In the genomic region with DNA sequence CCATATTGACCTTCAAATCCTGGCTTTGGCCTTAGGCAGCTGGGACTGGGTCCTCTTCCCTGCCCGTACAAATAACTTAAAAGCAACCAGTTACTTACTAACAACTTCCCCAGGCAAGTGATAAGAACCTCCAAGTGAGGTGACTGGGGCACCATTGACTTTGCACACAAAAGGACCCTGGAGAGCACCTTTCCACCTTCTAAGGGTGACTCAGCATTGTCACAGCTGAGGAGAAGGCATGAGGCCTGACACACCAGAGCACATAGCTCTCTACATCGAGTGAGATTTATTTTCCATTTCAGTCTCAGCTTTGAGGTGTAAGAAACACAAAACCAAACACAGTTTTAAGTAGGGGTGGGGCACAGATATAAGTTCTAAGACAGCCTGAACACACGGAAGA, we compare ENCODE assay signal across 33 mouse cellular contexts. TPM values are rescaled to one million over a fixed set of nuclear protein-coding genes. Genes with fewer than 3 reads are reported as not detected.
DNase-seq lines count a peak whose midpoint lies in the region; TF ChIP-seq lines count a peak whose summit lies in the region.
"Had no signal": no experiment of that assay in that cellular context is flagged by ENCODE, and none has a peak within 500 bp of the region (broad histone marks: within the 10 kb centered on the region; RNA-seq: fewer than 3 reads in every experiment).

No protein-coding gene starts in this region.

- 75% methylated on average over 3 of the region's 3 CpGs for WGBS in heart, adult 2 months
- WGBS in hindbrain, embryonic 10.5 days: 89% methylated on average over 3 of the region's 3 CpGs

- no peak overlapping the region for H3K9ac ChIP-seq in heart, adult 2 months (ENCODE audit: low read depth, low read length)
- H3K9ac ChIP-seq in ES-E14 (ENCODE audit: insufficient read depth, low read depth, low read length, poor library complexity, severe bottlenecking): no peak overlapping the region
- H3K9ac ChIP-seq: forebrain, embryonic 13.5 days; heart, embryonic 13.5 days; hindbrain, embryonic 13.5 days; intestine, embryonic 15.5 days had no signal

- H3K9me3 ChIP-seq in ES-E14 (ENCODE audit: control insufficient read depth, insufficient read depth, low read depth, low read length): no peaks in the 10 kb centered on the region
- H3K9me3 ChIP-seq in hindbrain, embryonic 10.5 days: no peaks in the 10 kb centered on the region
- H3K9me3 ChIP-seq: forebrain, embryonic 10.5 days; forebrain, embryonic 13.5 days; G1E; heart, embryonic 10.5 days; heart, embryonic 13.5 days; hindbrain, embryonic 13.5 days; intestine, embryonic 15.5 days had no signal

- TF ChIP-seq CTCF in heart, adult 2 months (IDR thresholded peaks at IDR 0.05): no peak
- no peak for TF ChIP-seq CTCF in layer of hippocampus, adult 2 months (conservative IDR thresholded peaks at IDR 0.05)

- no peak overlapping the region for H3K4me3 ChIP-seq in heart, adult 2 months
- H3K4me3 ChIP-seq in layer of hippocampus, adult 2 months: no peak overlapping the region
- H3K4me3 ChIP-seq in ES-E14 (ENCODE audit: insufficient read depth in 1 of 2, low read depth in 1 of 2, low read length in 2 of 2, poor library complexity in 1 of 2, severe bottlenecking in 1 of 2): no peak overlapping the region
- H3K4me3 ChIP-seq in hindbrain, embryonic 10.5 days: no peak overlapping the region
- H3K4me3 ChIP-seq: forebrain, embryonic 10.5 days; forebrain, embryonic 13.5 days; heart, embryonic 10.5 days; heart, embryonic 13.5 days; hindbrain, embryonic 13.5 days; intestine, embryonic 15.5 days had no signal

- in situ Hi-C loops in ES-E14 (cut with MboI; ENCODE audit: low sequenced_read_pairs in 2 of 2, unreplicated experiment in 2 of 2): no loop called here

- H3K79me2 ChIP-seq in heart, adult 2 months (replicated peaks; ENCODE audit: control insufficient read depth, insufficient read depth, low read length): no peaks in the 10 kb centered on the region

- H3K4me1 ChIP-seq in heart, adult 2 months (ENCODE audit: control insufficient read depth, insufficient read depth, low read length): peaks cover 5% of the 10 kb centered on the region
- H3K4me1 ChIP-seq in ES-E14 (ENCODE audit: control insufficient read depth in 2 of 2, insufficient read depth in 2 of 2, low read length in 2 of 2, poor library complexity in 1 of 2): peaks cover 20 to 42% of the 10 kb centered on the region in 2 experiments
- no peaks in the 10 kb centered on the region for H3K4me1 ChIP-seq in hindbrain, embryonic 10.5 days (replicated peaks)
- H3K4me1 ChIP-seq: forebrain, embryonic 10.5 days; forebrain, embryonic 13.5 days; heart, embryonic 10.5 days; hindbrain, embryonic 13.5 days; intestine, embryonic 15.5 days had no signal

- H3K36me3 ChIP-seq in heart, adult 2 months (ENCODE audit: control insufficient read depth, insufficient read depth, low read length): peaks cover 5% of the 10 kb centered on the region; the same call in 1 of the 2 replicates
- H3K36me3 ChIP-seq in ES-E14 (ENCODE audit: control insufficient read depth, insufficient read depth, low read length, poor library complexity, severe bottlenecking): peaks cover 55% of the 10 kb centered on the region
- H3K36me3 ChIP-seq in hindbrain, embryonic 10.5 days: peaks cover 90% of the 10 kb centered on the region

- TF ChIP-seq POLR2A in heart, adult 2 months (IDR thresholded peaks at IDR 0.05; ENCODE audit: insufficient read depth, low read depth, low read length): no peak

- no peak for TF ChIP-seq EP300 in heart, adult 2 months (IDR thresholded peaks at IDR 0.05; ENCODE audit: insufficient read depth, low read depth, low read length)

- H3K27ac ChIP-seq in heart, adult 2 months: peak overlapping the region; percentile 64
- peak overlapping the region; percentile 10; the same call in 1 of the 2 replicates for H3K27ac ChIP-seq in layer of hippocampus, adult 2 months
- peak overlapping the region; percentile 32; the same call in 1 of the 2 replicates for H3K27ac ChIP-seq in ES-E14 (ENCODE audit: insufficient read depth, low read depth, low read length, poor library complexity, severe bottlenecking)
- H3K27ac ChIP-seq in hindbrain, embryonic 10.5 days: no peak overlapping the region
- H3K27ac ChIP-seq: forebrain, embryonic 10.5 days; forebrain, embryonic 13.5 days; heart, embryonic 10.5 days; hindbrain, embryonic 13.5 days; intestine, embryonic 15.5 days had no signal

- no peaks in the 10 kb centered on the region for H3K27me3 ChIP-seq in heart, adult 2 months (ENCODE audit: control insufficient read depth, insufficient read depth, low read length)
- H3K27me3 ChIP-seq in hindbrain, embryonic 10.5 days (ENCODE audit: insufficient read depth, poor library complexity, severe bottlenecking): no peaks in the 10 kb centered on the region
- H3K27me3 ChIP-seq: CH12.LX; forebrain, embryonic 13.5 days; heart, embryonic 13.5 days; hindbrain, embryonic 13.5 days; intestine, embryonic 15.5 days had no signal

- intact Hi-C loops in heart, adult 2 months (cut with DNase I): no loop called here
- intact Hi-C loops in heart, postnatal 14 days (cut with DNase I): loop anchor here (5.0 kb wide), 1 partner anchor 57 kb away; no protein-coding TSS in a partner anchor

- DNase-seq in heart, adult 2 months: no peak
- DNase-seq in heart, postnatal 14 days: no peak
- DNase-seq in layer of hippocampus, adult 2 months (ENCODE audit: low spot score in 2 of 2): no peak
- no peak for DNase-seq in layer of hippocampus, adult 8-10 months (ENCODE audit: low spot score in 2 of 2)
- no peak for DNase-seq in ES-E14 (ENCODE audit: low read depth, low spot score)
- DNase-seq in ZHBTc4 (ENCODE audit: low read depth, low spot score): peak; percentile 50
- DNase-seq in hindbrain, embryonic 10.5 days (ENCODE audit: low spot score): no peak
- DNase-seq in B cell, adult 2 months: no peak
- DNase-seq: adrenal gland, postnatal 10 days; adrenal gland, postnatal 36 days; cerebellum, adult 18-20 months; cerebellum, adult 9-10 months; cerebellum, postnatal 14 days; gastrocnemius, postnatal 10 days; gastrocnemius, postnatal 36 days; heart, adult 11 months; heart, postnatal 10 days; kidney, adult 11 months had no signal

TF ChIP-seq in ES-E14, 5 proteins besides CTCF, POLR2A, EP300 and RAD21:
- no peak for TF ChIP-seq ZC3H11A (IDR thresholded peaks at IDR 0.05; ENCODE audit: borderline replicate concordance, low read depth, low read length)
- TF ChIP-seq MAFK (IDR thresholded peaks at IDR 0.05; ENCODE audit: insufficient read depth, low read depth, low read length): peak; percentile 97

RNA-seq across cellular contexts. Expression of a gene that starts 15.2 kb away (rescaled TPM):
- total RNA-seq in heart, adult 2 months (2021): not detected
- polyA plus RNA-seq in heart, adult 2 months (2012; rRNA removed): 0.18 and 0.20 TPM in 2 replicates
- total RNA-seq in heart, postnatal 14 days (2021): not detected
- total RNA-seq in layer of hippocampus, adult 2 months (2021): 1 to 10 TPM; 3.7 to 5.4 TPM
- total RNA-seq in layer of hippocampus, adult 8-10 months (2022): 1 to 10 TPM; 3.5 to 5.3 (median 4.2) TPM
- total RNA-seq in ES-E14 (2012; rRNA removed): 0.76 and 1.7 TPM in 2 replicates
- polyA plus RNA-seq in hindbrain, embryonic 10.5 days (2016; fragmentation: Nextera tagmentation; extraction: Ambion mirVana): 1.9 and 2.1 TPM in 2 replicates
- total RNA-seq: G1E; gastrocnemius, adult 18-20 months; gastrocnemius, postnatal 10 days; gastrocnemius, postnatal 36 days; heart, postnatal 10 days; hematopoietic stem cell, adult 5-6 weeks had no signal
- polyA plus RNA-seq: G1E had no signal

RNA-seq across cellular contexts. Expression of a gene that starts 30.0 kb away (rescaled TPM):
- not detected for total RNA-seq in heart, adult 2 months (2021)
- polyA plus RNA-seq in heart, adult 2 months (2012; rRNA removed): 0.90 and 2.0 TPM in 2 replicates
- total RNA-seq in heart, postnatal 14 days (2021): not detected
- not detected for total RNA-seq in layer of hippocampus, adult 2 months (2021)
- total RNA-seq in layer of hippocampus, adult 8-10 months (2022): not detected
- 2.5 and 2.9 TPM in 2 replicates for total RNA-seq in ES-E14 (2012; rRNA removed)
- not detected in 2 replicates for polyA plus RNA-seq in hindbrain, embryonic 10.5 days (2016; fragmentation: Nextera tagmentation; extraction: Ambion mirVana)
- total RNA-seq: adrenal gland, adult 18-20 months; adrenal gland, postnatal 10 days; adrenal gland, postnatal 36 days; CH12.LX; G1E; gastrocnemius, adult 18-20 months; gastrocnemius, postnatal 10 days; gastrocnemius, postnatal 36 days; heart, postnatal 10 days; hematopoietic stem cell, adult 5-6 weeks had no signal
- polyA plus RNA-seq: embryonic facial prominence, embryonic 11.5 days; embryonic facial prominence, embryonic 14.5 days; forebrain, embryonic 10.5 days; forebrain, embryonic 16.5 days; G1E; hindbrain, embryonic 13.5 days; hindbrain, embryonic 16.5 days had no signal

RNA-seq across cellular contexts. Expression of a gene that starts 31.9 kb away (rescaled TPM):
- 10 to 100 TPM; 32.1 to 32.6 TPM for total RNA-seq in heart, adult 2 months (2021)
- 11.9 and 19.6 TPM in 2 replicates for polyA plus RNA-seq in heart, adult 2 months (2012; rRNA removed)
- total RNA-seq in heart, postnatal 14 days (2021): 10 to 100 TPM; 34.9 to 35.2 TPM
- 10 to 100 TPM; 79.5 to 87.7 TPM for total RNA-seq in layer of hippocampus, adult 2 months (2021)
- 10 to 100 TPM; 70.6 to 94.3 (median 78.3) TPM for total RNA-seq in layer of hippocampus, adult 8-10 months (2022)
- 103 and 115 TPM in 2 replicates for total RNA-seq in ES-E14 (2012; rRNA removed)
- polyA plus RNA-seq in hindbrain, embryonic 10.5 days (2016; fragmentation: Nextera tagmentation; extraction: Ambion mirVana): 98.7 and 107 TPM in 2 replicates

RNA-seq across cellular contexts. Expression of a gene that starts 41.4 kb away (rescaled TPM):
- not detected for total RNA-seq in heart, adult 2 months (2021)
- not detected in 2 replicates for polyA plus RNA-seq in heart, adult 2 months (2012; rRNA removed)
- not detected for total RNA-seq in heart, postnatal 14 days (2021)
- not detected for total RNA-seq in layer of hippocampus, adult 2 months (2021)
- total RNA-seq in layer of hippocampus, adult 8-10 months (2022): not detected
- not detected in 2 replicates for total RNA-seq in ES-E14 (2012; rRNA removed)
- polyA plus RNA-seq in hindbrain, embryonic 10.5 days (2016; fragmentation: Nextera tagmentation; extraction: Ambion mirVana): not detected in 2 replicates
- total RNA-seq: adrenal gland, adult 18-20 months; adrenal gland, postnatal 10 days; adrenal gland, postnatal 36 days; CH12.LX; G1E; gastrocnemius, adult 18-20 months; gastrocnemius, postnatal 10 days; gastrocnemius, postnatal 36 days; heart, postnatal 10 days; hematopoietic stem cell, adult 5-6 weeks had no signal
- polyA plus RNA-seq: embryonic facial prominence, embryonic 11.5 days; embryonic facial prominence, embryonic 14.5 days; forebrain, embryonic 10.5 days; forebrain, embryonic 13.5 days; forebrain, embryonic 16.5 days; G1E; heart, embryonic 10.5 days; heart, embryonic 13.5 days; hindbrain, embryonic 13.5 days; hindbrain, embryonic 16.5 days; intestine, embryonic 15.5 days had no signal

RNA-seq across cellular contexts. Expression of a gene that starts 60.0 kb away (rescaled TPM):
- not detected for total RNA-seq in heart, adult 2 months (2021)
- 0.33 and 0.47 TPM in 2 replicates for polyA plus RNA-seq in heart, adult 2 months (2012; rRNA removed)
- not detected for total RNA-seq in heart, postnatal 14 days (2021)
- not detected for total RNA-seq in layer of hippocampus, adult 2 months (2021)
- total RNA-seq in layer of hippocampus, adult 8-10 months (2022): not detected
- not detected in 2 replicates for total RNA-seq in ES-E14 (2012; rRNA removed)
- not detected in 2 replicates for polyA plus RNA-seq in hindbrain, embryonic 10.5 days (2016; fragmentation: Nextera tagmentation; extraction: Ambion mirVana)
- total RNA-seq: adrenal gland, adult 18-20 months; adrenal gland, postnatal 10 days; adrenal gland, postnatal 36 days; CH12.LX; G1E; gastrocnemius, adult 18-20 months; gastrocnemius, postnatal 10 days; gastrocnemius, postnatal 36 days; heart, postnatal 10 days; hematopoietic stem cell, adult 5-6 weeks had no signal
- polyA plus RNA-seq: embryonic facial prominence, embryonic 11.5 days; embryonic facial prominence, embryonic 14.5 days; forebrain, embryonic 10.5 days; forebrain, embryonic 13.5 days; forebrain, embryonic 16.5 days; G1E; heart, embryonic 13.5 days; hindbrain, embryonic 13.5 days; hindbrain, embryonic 16.5 days; intestine, embryonic 15.5 days had no signal
